Mouse (Mus musculus) lung, adult 2 months (tissue): ENCODE measurements around the gene Kdm2b.

Experiments
- CTCF ChIP-seq: fragments of 200-500 bp; IDR thresholded peaks from 2 replicates; pipeline ENCODE4 v1.5.1; 2011; ENCODE audit warnings: mild to moderate bottlenecking, low read length, control low read depth; ENCODE audit not compliant: insufficient read depth
- POLR2A ChIP-seq: fragments of 200-500 bp; IDR thresholded peaks from 2 replicates; pipeline ENCODE4 v1.6.1; 2011; ENCODE audit warnings: low read depth, mild to moderate bottlenecking, control low read depth, low read length, borderline replicate concordance; ENCODE audit errors: extremely low read depth

DNA sequence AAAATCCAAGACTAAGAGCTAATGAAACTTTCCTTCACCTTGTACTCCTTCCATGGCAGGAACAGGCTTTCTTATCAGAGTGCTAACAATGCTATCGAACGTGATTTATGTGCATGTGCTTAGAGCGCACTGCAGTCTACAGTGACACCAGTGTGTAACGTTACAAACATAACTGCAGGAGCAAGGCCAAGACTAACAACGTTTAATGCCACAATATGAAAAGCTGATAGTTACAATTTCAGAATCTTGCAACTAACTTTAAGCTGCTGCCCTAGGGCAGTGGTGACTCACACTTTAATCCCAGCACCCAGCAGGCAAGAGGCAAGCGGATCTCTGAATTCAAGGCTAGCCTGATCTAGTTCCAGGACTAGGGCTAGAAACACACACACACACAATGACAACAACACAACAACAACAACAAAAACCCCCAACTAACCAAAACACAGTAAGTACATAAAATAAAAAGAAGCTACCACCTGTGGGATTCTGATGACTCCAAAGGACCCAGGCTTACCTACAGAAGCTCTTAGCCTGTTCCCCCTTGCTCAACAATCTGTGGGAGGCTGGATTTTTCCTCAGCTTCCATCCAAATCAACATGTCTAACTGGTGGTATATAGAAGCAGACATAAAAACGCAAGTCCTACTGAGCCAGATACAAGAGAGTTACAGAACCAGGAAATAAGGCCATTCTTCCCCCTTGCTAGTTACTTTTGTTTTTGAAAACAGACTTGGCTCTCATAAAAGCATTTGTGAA lies 104.9 kb downstream of the Kdm2b start:
- TF ChIP-seq POLR2A (no peak), CTCF (no peak)
